Mouse (Mus musculus): ENCODE measurements around the gene Timm44. TPM values are rescaled to one million over a fixed set of nuclear protein-coding genes. Genes with fewer than 3 reads are reported as not detected.

Timm44 gene
- polyA plus RNA-seq, 1 experiment from 2014 or later, result 54.4 TPM

GRCm38 (mm10) chr8:4247951-4248540 is 27.7 kb downstream of the Timm44 start, which contains the start of gene Tgfbr3l:
TSS of gene Tgfbr3l (plus strand) at chr8:4248214.
- no peak within 1 kb of the TSS for H3K4me3 ChIP-seq
- no peaks in the 10 kb centered on the region for H3K9me3 ChIP-seq (replicated peaks)
- no peaks in the 10 kb centered on the region for H3K27me3 ChIP-seq (replicated peaks)
- H3K4me1 ChIP-seq, result peaks cover 37% of the 10 kb centered on the region
- no peak within 1 kb of the TSS for H3K4me2 ChIP-seq
- H3K9ac ChIP-seq, result no peak within 1 kb of the TSS
- H3K36me3 ChIP-seq, result peaks cover 64% of the 10 kb centered on the region
- no peak for ATAC-seq
- no peak within 1 kb of the TSS for H3K27ac ChIP-seq
- WGBS (ENCODE audit: insufficient replicate concordance), result 79% methylated on average over 15 of the region's 15 CpGs

- no peak overlapping the region for H3K4me3 ChIP-seq
- peaks cover 72% of the 10 kb centered on the region for H3K36me3 ChIP-seq
- no peak for ATAC-seq
- H3K27me3 ChIP-seq (replicated peaks), result no peaks in the 10 kb centered on the region
- H3K9ac ChIP-seq, result no peak overlapping the region
- no peak overlapping the region for H3K4me2 ChIP-seq
- 76% methylated on average over 8 of the region's 8 CpGs for WGBS (ENCODE audit: insufficient replicate concordance)
- H3K27ac ChIP-seq, result no peak overlapping the region
- H3K9me3 ChIP-seq (replicated peaks), result no peaks in the 10 kb centered on the region
- H3K4me1 ChIP-seq, result peaks cover 32% of the 10 kb centered on the region
Measured at GRCm38 (mm10) chr8:4247241-4247640, 28.5 kb downstream of the Timm44 start.

- peaks cover 28% of the 10 kb centered on the region for H3K4me1 ChIP-seq
- H3K9ac ChIP-seq, result no peak overlapping the region
- H3K27me3 ChIP-seq (replicated peaks), result no peaks in the 10 kb centered on the region
- H3K9me3 ChIP-seq (replicated peaks), result no peaks in the 10 kb centered on the region
- ATAC-seq, result no peak
- H3K36me3 ChIP-seq, result peaks cover 84% of the 10 kb centered on the region
- 91% methylated on average over 13 of the region's 13 CpGs for WGBS (ENCODE audit: insufficient replicate concordance)
- no peak overlapping the region for H3K27ac ChIP-seq
- H3K4me3 ChIP-seq, result no peak overlapping the region
- no peak overlapping the region for H3K4me2 ChIP-seq
Measured at GRCm38 (mm10) chr8:4245737-4246136, 30.0 kb downstream of the Timm44 start.

- Histone ChIP-seq H3K36me3 (peaks cover 89% of the 10 kb centered on the region), H3K9me3 (replicated peaks) (no peaks in the 10 kb centered on the region), H3K27ac (no peak overlapping the region), H3K9ac (no peak overlapping the region), H3K4me2 (no peak overlapping the region), H3K27me3 (replicated peaks) (no peaks in the 10 kb centered on the region), H3K4me3 (no peak overlapping the region), H3K4me1 (peaks cover 28% of the 10 kb centered on the region)
- no peak for ATAC-seq
- 82% methylated on average over 5 of the region's 5 CpGs for WGBS (ENCODE audit: insufficient replicate concordance)
Measured at GRCm38 (mm10) chr8:4245061-4245460, 30.7 kb downstream of the Timm44 start.

- Histone ChIP-seq H3K9me3 (replicated peaks) (no peaks in the 10 kb centered on the region), H3K27me3 (replicated peaks) (peaks cover 9% of the 10 kb centered on the region; the same call in 1 of the 2 replicates), H3K4me2 (peak overlapping the region; percentile 83), H3K36me3 (peaks cover 38% of the 10 kb centered on the region), H3K27ac (peak overlapping the region; percentile 96), H3K9ac (peak overlapping the region; percentile 79), H3K4me3 (peak overlapping the region; percentile 82), H3K4me1 (peaks cover 30% of the 10 kb centered on the region)
- peak; percentile 50 for ATAC-seq
- 10% methylated on average over 19 of the region's 19 CpGs for WGBS (ENCODE audit: insufficient replicate concordance)
Measured at GRCm38 (mm10) chr8:4239193-4239890, 36.4 kb downstream of the Timm44 start.

GRCm38 (mm10) chr8:4238434-4239192 is 37.1 kb downstream of the Timm44 start, which contains the start of the genes Map2k7 and Gm49320:
TSS of gene Map2k7 (plus strand) at chr8:4238740.
TSS of gene Gm49320 (plus strand) at chr8:4238865.
- WGBS (ENCODE audit: insufficient replicate concordance), result under 1% methylated on average over 71 of the region's 71 CpGs
- Histone ChIP-seq H3K9me3 (replicated peaks) (no peaks in the 10 kb centered on the region), H3K27ac (peak within 1 kb of the TSS; percentile 96), H3K27me3 (replicated peaks) (peaks cover 14% of the 10 kb centered on the region; the same call in 1 of the 2 replicates), H3K4me2 (peak within 1 kb of the TSS; percentile 83), H3K9ac (peak within 1 kb of the TSS; percentile 79), H3K4me1 (peaks cover 30% of the 10 kb centered on the region), H3K36me3 (peaks cover 31% of the 10 kb centered on the region), H3K4me3 (peak within 1 kb of the TSS; percentile 82)
- ATAC-seq, result peak; percentile 91

- 19% methylated on average over 15 of the region's 15 CpGs for WGBS (ENCODE audit: insufficient replicate concordance)
- peak overlapping the region; percentile 82 for H3K4me3 ChIP-seq
- peak overlapping the region; percentile 96 for H3K27ac ChIP-seq
- peak overlapping the region; percentile 83 for H3K4me2 ChIP-seq
- H3K9me3 ChIP-seq (replicated peaks), result no peaks in the 10 kb centered on the region
- peaks cover 24% of the 10 kb centered on the region for H3K36me3 ChIP-seq
- peak overlapping the region; percentile 79 for H3K9ac ChIP-seq
- H3K27me3 ChIP-seq (replicated peaks), result peaks cover 14% of the 10 kb centered on the region; the same call in 1 of the 2 replicates
- peaks cover 30% of the 10 kb centered on the region for H3K4me1 ChIP-seq
- ATAC-seq, result no peak
Measured at GRCm38 (mm10) chr8:4237814-4238433, 37.8 kb downstream of the Timm44 start.

- H3K9ac ChIP-seq, result no peak overlapping the region; the same call in 1 of the 2 replicates
- no peak overlapping the region for H3K27ac ChIP-seq
- no peaks in the 10 kb centered on the region for H3K36me3 ChIP-seq
- WGBS (ENCODE audit: insufficient replicate concordance), result 40% methylated on average over 10 of the region's 10 CpGs
- H3K9me3 ChIP-seq (replicated peaks), result no peaks in the 10 kb centered on the region
- no peak overlapping the region for H3K4me3 ChIP-seq
- peak; percentile 47 for ATAC-seq
- peaks cover 20% of the 10 kb centered on the region for H3K4me1 ChIP-seq
- no peak overlapping the region for H3K4me2 ChIP-seq
- peaks cover 64% of the 10 kb centered on the region for H3K27me3 ChIP-seq (replicated peaks)
Measured at GRCm38 (mm10) chr8:4230612-4231351, 44.9 kb downstream of the Timm44 start.

GRCm38 (mm10) chr8:4229784-4230183 is 45.9 kb downstream of the Timm44 start:
- H3K4me2 ChIP-seq, result no peak overlapping the region

GRCm38 (mm10) chr8:4227919-4228318 is 47.8 kb downstream of the Timm44 start:
- H3K4me3 ChIP-seq, result no peak overlapping the region
- peaks cover 69% of the 10 kb centered on the region for H3K27me3 ChIP-seq (replicated peaks)
- no peak overlapping the region for H3K4me2 ChIP-seq

More at GRCm38 (mm10) chr8:4229784-4230183, 45.9 kb downstream of the Timm44 start:
- Histone ChIP-seq H3K9me3 (replicated peaks) (no peaks in the 10 kb centered on the region), H3K4me1 (peaks cover 20% of the 10 kb centered on the region), H3K27ac (no peak overlapping the region), H3K9ac (no peak overlapping the region), H3K4me3 (no peak overlapping the region), H3K27me3 (replicated peaks) (peaks cover 66% of the 10 kb centered on the region), H3K36me3 (no peaks in the 10 kb centered on the region)
- no peak for ATAC-seq
- 55% methylated on average over 5 of the region's 5 CpGs for WGBS (ENCODE audit: insufficient replicate concordance)

More at GRCm38 (mm10) chr8:4227919-4228318, 47.8 kb downstream of the Timm44 start:
- no peaks in the 10 kb centered on the region for H3K36me3 ChIP-seq
- no peak overlapping the region for H3K9ac ChIP-seq
- peaks cover 20% of the 10 kb centered on the region for H3K4me1 ChIP-seq
- no peak overlapping the region for H3K27ac ChIP-seq
- H3K9me3 ChIP-seq (replicated peaks), result no peaks in the 10 kb centered on the region
- WGBS (ENCODE audit: insufficient replicate concordance), result 68% methylated on average over 4 of the region's 4 CpGs
- ATAC-seq, result no peak
